In the genomic region with DNA sequence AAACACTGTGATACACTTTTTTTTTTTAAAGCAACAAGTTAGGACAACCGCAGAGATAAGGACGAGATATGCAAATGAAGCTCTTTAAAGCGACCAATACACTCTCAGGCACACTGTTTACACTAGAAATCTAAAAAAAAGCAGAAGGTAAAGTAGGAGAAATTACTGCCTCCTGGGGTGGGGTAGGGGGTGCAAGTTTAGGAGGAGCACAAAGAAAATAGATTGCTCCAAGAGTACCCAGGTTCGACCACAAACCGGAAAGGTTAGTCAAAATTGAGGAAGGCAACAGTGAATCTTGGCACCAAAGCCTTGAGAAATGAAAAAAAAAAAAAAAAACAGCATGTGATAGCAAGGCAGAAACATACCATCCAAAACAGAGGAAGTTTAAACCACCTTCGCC, we compare ENCODE assay signal across 12 mouse cellular contexts. TPM values are rescaled to one million over a fixed set of nuclear protein-coding genes. Genes with fewer than 3 reads are reported as not detected.
DNase-seq lines count a peak whose midpoint lies in the region; ATAC-seq lines count a peak whose summit lies in the region.
"Had no signal": no experiment of that assay in that cellular context is flagged by ENCODE, and none has a peak within 500 bp of the region (broad histone marks: within the 10 kb centered on the region; RNA-seq: fewer than 3 reads in every experiment).

No protein-coding gene starts in this region.

- ATAC-seq in hindbrain, embryonic 14.5 days (ENCODE audit: low FRiP score) = no peak
- no peak for ATAC-seq in hindbrain, embryonic 11.5 days (ENCODE audit: low FRiP score)
- peak; percentile 38 for ATAC-seq in activated CD4-positive, CD25-positive, alpha-beta regulatory T cell, adult 4 months
- ATAC-seq in megakaryocyte progenitor cell, adult 5-6 weeks (replicated peaks; ENCODE audit: poor library complexity) = peak; percentile 81

- H3K4me3 ChIP-seq in hindbrain, embryonic 14.5 days (replicated peaks; ENCODE audit: low read length) = no peak overlapping the region
- H3K4me3 ChIP-seq in hindbrain, embryonic 11.5 days (ENCODE audit: low read depth, low read length) = no peak overlapping the region
- H3K4me3 ChIP-seq: myocyte had no signal

- no peaks in the 10 kb centered on the region for H3K27me3 ChIP-seq in hindbrain, embryonic 14.5 days (ENCODE audit: control insufficient read depth, insufficient read depth, low read length)
- H3K27me3 ChIP-seq in hindbrain, embryonic 11.5 days (ENCODE audit: control insufficient read depth, insufficient read depth, low read length) = no peaks in the 10 kb centered on the region

- no peak overlapping the region for H3K27ac ChIP-seq in hindbrain, embryonic 14.5 days
- no peak overlapping the region for H3K27ac ChIP-seq in hindbrain, embryonic 11.5 days (ENCODE audit: low read depth, low read length)

- no peaks in the 10 kb centered on the region for H3K9me3 ChIP-seq in hindbrain, embryonic 14.5 days (ENCODE audit: control insufficient read depth, low read length)
- H3K9me3 ChIP-seq in hindbrain, embryonic 11.5 days (ENCODE audit: control insufficient read depth, low read length) = no peaks in the 10 kb centered on the region

- no peak overlapping the region for H3K9ac ChIP-seq in hindbrain, embryonic 14.5 days
- no peak overlapping the region for H3K9ac ChIP-seq in hindbrain, embryonic 11.5 days (ENCODE audit: low read depth, low read length)

- peaks cover 11% of the 10 kb centered on the region for H3K4me1 ChIP-seq in hindbrain, embryonic 14.5 days (replicated peaks; ENCODE audit: control insufficient read depth, insufficient read depth, low read length)
- no peaks in the 10 kb centered on the region for H3K4me1 ChIP-seq in hindbrain, embryonic 11.5 days (replicated peaks; ENCODE audit: control insufficient read depth, insufficient read depth, low read length)

- no peak for DNase-seq in hindbrain, embryonic 14.5 days (ENCODE audit: low spot score)
- DNase-seq in hindbrain, embryonic 11.5 days (ENCODE audit: low spot score) = no peak
- DNase-seq in CD4-positive helper T cell, adult 2 months (ENCODE audit: low read depth, low spot score) = peak; percentile 85
- no peak for DNase-seq in adrenal gland, postnatal 25 days
- no peak for DNase-seq in urinary bladder, postnatal 14 days (ENCODE audit: low spot score)
- DNase-seq: heart, postnatal 14 days; left cerebral cortex, postnatal 4 days; lung, postnatal 10 days; right cerebral cortex, adult 18-20 months had no signal

- peak overlapping the region; percentile 76 for H3K4me2 ChIP-seq in hindbrain, embryonic 14.5 days (replicated peaks)
- H3K4me2 ChIP-seq in hindbrain, embryonic 11.5 days (replicated peaks; ENCODE audit: low read depth, low read length) = no peak overlapping the region

- H3K36me3 ChIP-seq in hindbrain, embryonic 14.5 days (replicated peaks; ENCODE audit: control insufficient read depth, insufficient read depth) = no peaks in the 10 kb centered on the region
- H3K36me3 ChIP-seq in hindbrain, embryonic 11.5 days (ENCODE audit: control insufficient read depth, insufficient read depth, low read length) = no peaks in the 10 kb centered on the region

- WGBS in hindbrain, embryonic 14.5 days = 25% methylated on average over 6 of the region's 6 CpGs
- WGBS in hindbrain, embryonic 11.5 days = 29% methylated on average over 6 of the region's 6 CpGs

RNA-seq across cellular contexts. Expression of a gene that starts 18.8 kb away (rescaled TPM):
- polyA plus RNA-seq in hindbrain, embryonic 14.5 days (2014; fragmentation: Nextera tagmentation; extraction: Ambion mirVana) = 42.6 and 44.1 TPM in 2 replicates
- 29.5 and 32.0 TPM in 2 replicates for polyA plus RNA-seq in hindbrain, embryonic 11.5 days (2014; fragmentation: Nextera tagmentation; extraction: Ambion mirVana)
- polyA plus RNA-seq in activated CD4-positive, CD25-positive, alpha-beta regulatory T cell, adult 4 months (2017; shearing (Covaris generic)) = 10 to 100 TPM; 41.0 to 63.4 TPM
- 31.2 and 35.1 TPM in 2 replicates for total RNA-seq in megakaryocyte progenitor cell, adult 5-6 weeks (2015)
- total RNA-seq in megakaryocyte progenitor cell, adult 5-6 weeks (2017) = 21.8 and 22.1 TPM in 2 replicates
- total RNA-seq in adrenal gland, postnatal 25 days (2021) = 24.1 and 27.1 TPM in 2 replicates

Comparison
In these comparisons a context has a peak if more than half of its experiments do, and no peak if none do; other contexts are left out.
1. ATAC-seq: peak in activated CD4-positive, CD25-positive, alpha-beta regulatory T cell, adult 4 months (single experiment) and megakaryocyte progenitor cell, adult 5-6 weeks (single experiment); none in hindbrain, embryonic 14.5 days (single experiment) and hindbrain, embryonic 11.5 days (single experiment).